Mouse (Mus musculus): ENCODE data around the gene Tdrd5. TPM values are rescaled to one million over a fixed set of nuclear protein-coding genes. Genes with fewer than 3 reads are reported as not detected.
"Not testable (repeated sequence)": the region's sequence is repeated elsewhere in the genome, so short reads cannot be mapped to it uniquely, and the experiment has no call there.

Tdrd5 gene
- total RNA-seq, 2 experiments from 2014 or later: 3.0 to 3.4 TPM

- no peak for DNase-seq (ENCODE audit: low spot score in 2 of 2)
- intact Hi-C loops (cut with DNase I): loop anchor here (5.0 kb wide), 1 partner anchor 273 kb away; no protein-coding TSS in a partner anchor
Measured at GRCm38 (mm10) chr1:156263946-156264345, 39.5 kb downstream of the Tdrd5 start.

GRCm38 (mm10) chr1:156263352-156263751, 40.1 kb downstream of the Tdrd5 start:
- DNase-seq (ENCODE audit: low spot score in 2 of 2): peak; percentile 19 to 40
- intact Hi-C loops (cut with DNase I): loop anchor here (5.0 kb wide), 1 partner anchor 274 kb away; no protein-coding TSS in a partner anchor

GRCm38 (mm10) chr1:156254866-156255265, 48.6 kb downstream of the Tdrd5 start:
- intact Hi-C loops (cut with DNase I): no loop called here
- DNase-seq (ENCODE audit: low spot score in 2 of 2): no peak

- intact Hi-C loops (cut with DNase I); DNase-seq (ENCODE audit: low spot score in 2 of 2): not testable (repeated sequence)
Measured at GRCm38 (mm10) chr1:156251096-156251495, 52.4 kb downstream of the Tdrd5 start.

- intact Hi-C loops (cut with DNase I): loop anchor here (10.0 kb wide), 1 partner anchor 397 kb away; no protein-coding TSS in a partner anchor
- no peak for DNase-seq (ENCODE audit: low spot score in 2 of 2)
Measured at GRCm38 (mm10) chr1:156247893-156248292, 55.6 kb downstream of the Tdrd5 start.

GRCm38 (mm10) chr1:156241713-156242348, 61.6 kb downstream of the Tdrd5 start:
- intact Hi-C loops (cut with DNase I): loop anchor here (1.0 to 10.0 kb wide), 2 partner anchors 157 to 403 kb away; no protein-coding TSS in a partner anchor
- DNase-seq (ENCODE audit: low spot score in 2 of 2): peak; percentile 23 to 47

GRCm38 (mm10) chr1:156241035-156241434, 62.4 kb downstream of the Tdrd5 start:
- peak in 1 of 2 experiments; percentile 6 for DNase-seq (ENCODE audit: low spot score in 2 of 2)
- intact Hi-C loops (cut with DNase I): loop anchor here (1.0 to 10.0 kb wide), 2 partner anchors 156 to 404 kb away; no protein-coding TSS in a partner anchor

GRCm38 (mm10) chr1:156231122-156231521, 72.3 kb downstream of the Tdrd5 start:
- intact Hi-C loops (cut with DNase I): no loop called here
- DNase-seq (ENCODE audit: low spot score in 2 of 2): no peak

- intact Hi-C loops (cut with DNase I): no loop called here
- no peak for DNase-seq (ENCODE audit: low spot score in 2 of 2)
Measured at GRCm38 (mm10) chr1:156230339-156231089, 73.0 kb downstream of the Tdrd5 start.

GRCm38 (mm10) chr1:156229448-156229847, 74.0 kb downstream of the Tdrd5 start:
- intact Hi-C loops (cut with DNase I): loop anchor here (1.0 kb wide), 1 partner anchor 143 kb away; no protein-coding TSS in a partner anchor
- peak; percentile 39 to 44 for DNase-seq (ENCODE audit: low spot score in 2 of 2)

GRCm38 (mm10) chr1:156228728-156229127, 74.7 kb downstream of the Tdrd5 start:
- DNase-seq (ENCODE audit: low spot score in 2 of 2): no peak
- intact Hi-C loops (cut with DNase I): loop anchor here (1.0 kb wide), 1 partner anchor 142 kb away; no protein-coding TSS in a partner anchor

- intact Hi-C loops (cut with DNase I): no loop called here
- no peak for DNase-seq (ENCODE audit: low spot score in 2 of 2)
Measured at GRCm38 (mm10) chr1:156226903-156227302, 76.6 kb downstream of the Tdrd5 start.

- no peak for DNase-seq (ENCODE audit: low spot score in 2 of 2)
- intact Hi-C loops (cut with DNase I): no loop called here
Measured at GRCm38 (mm10) chr1:156222205-156223000, 81.1 kb downstream of the Tdrd5 start.

GRCm38 (mm10) chr1:156221327-156221726, 82.1 kb downstream of the Tdrd5 start:
- intact Hi-C loops (cut with DNase I): no loop called here

GRCm38 (mm10) chr1:156218573-156218972, 84.9 kb downstream of the Tdrd5 start:
- DNase-seq (ENCODE audit: low spot score in 2 of 2): no peak
- intact Hi-C loops (cut with DNase I): no loop called here

More at GRCm38 (mm10) chr1:156221327-156221726, 82.1 kb downstream of the Tdrd5 start:
- no peak for DNase-seq (ENCODE audit: low spot score in 2 of 2)

- DNase-seq (ENCODE audit: low spot score in 2 of 2): no peak
- intact Hi-C loops (cut with DNase I): no loop called here
Measured at GRCm38 (mm10) chr1:156217941-156218340, 85.5 kb downstream of the Tdrd5 start.

GRCm38 (mm10) chr1:156217393-156217792, 86.1 kb downstream of the Tdrd5 start:
- DNase-seq (ENCODE audit: low spot score in 2 of 2): no peak
- intact Hi-C loops (cut with DNase I): no loop called here

GRCm38 (mm10) chr1:156216249-156216648, 87.2 kb downstream of the Tdrd5 start:
- intact Hi-C loops (cut with DNase I): no loop called here
- DNase-seq (ENCODE audit: low spot score in 2 of 2): no peak

GRCm38 (mm10) chr1:156214651-156215050, 88.8 kb downstream of the Tdrd5 start:
- DNase-seq (ENCODE audit: low spot score in 2 of 2): no peak
- intact Hi-C loops (cut with DNase I): no loop called here

- intact Hi-C loops (cut with DNase I): no loop called here
- DNase-seq (ENCODE audit: low spot score in 2 of 2): no peak
Measured at GRCm38 (mm10) chr1:156212923-156213322, 90.5 kb downstream of the Tdrd5 start.

All from left cerebral cortex, postnatal 36 days (tissue).